Mouse (Mus musculus): ENCODE measurements around the gene Gsto1. TPM values are rescaled to one million over a fixed set of nuclear protein-coding genes. Genes with fewer than 3 reads are reported as not detected.

Gene Gsto1
- total RNA-seq, 1 experiment from 2014 or later: 143 TPM

DNA sequence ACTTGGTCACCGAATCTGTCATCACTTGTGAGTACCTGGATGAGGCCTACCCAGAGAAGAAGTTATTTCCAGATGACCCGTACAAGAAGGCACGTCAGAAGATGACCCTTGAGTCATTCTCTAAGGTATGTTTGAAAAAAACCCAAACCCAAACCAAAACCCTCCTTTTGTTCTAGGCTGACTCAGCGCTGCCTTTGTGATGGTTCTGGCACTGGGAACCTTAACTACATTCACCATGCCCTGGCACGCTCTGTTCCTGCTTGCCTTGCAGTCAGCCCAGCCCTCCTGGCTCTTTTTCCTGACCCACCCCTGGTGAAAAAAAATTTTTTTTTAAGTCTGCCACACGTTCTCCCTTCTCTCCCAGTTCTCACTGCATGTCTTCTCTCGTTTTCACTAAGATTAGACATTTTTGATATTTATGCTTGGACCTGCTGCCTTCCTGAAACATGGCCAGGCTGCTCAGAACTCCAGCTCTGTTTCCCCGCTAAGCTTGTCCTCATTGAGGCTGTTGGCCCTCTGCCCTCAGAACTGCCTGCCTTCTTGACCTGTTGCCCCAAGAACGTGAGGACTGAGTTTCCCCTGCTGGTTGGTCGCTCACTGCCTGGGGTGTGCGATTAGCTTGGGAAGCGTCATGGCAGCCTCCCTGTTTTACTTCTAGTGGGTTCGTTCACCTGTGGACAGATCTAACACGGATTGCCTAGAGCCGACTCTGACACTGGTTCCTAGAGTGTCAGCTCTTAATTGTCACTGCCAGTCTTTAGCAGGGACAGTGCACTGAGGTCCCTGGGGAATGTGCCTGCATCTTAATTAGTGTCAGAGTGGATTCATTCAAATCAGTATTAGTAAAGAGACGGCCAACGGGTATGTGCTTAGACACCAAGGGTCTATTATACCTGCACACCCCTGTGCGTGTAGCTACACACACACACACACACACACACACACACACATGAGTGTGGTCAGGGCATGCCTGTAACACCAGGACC, 3.5 kb downstream of the Gsto1 start:
- DNase-seq: no peak

DNA sequence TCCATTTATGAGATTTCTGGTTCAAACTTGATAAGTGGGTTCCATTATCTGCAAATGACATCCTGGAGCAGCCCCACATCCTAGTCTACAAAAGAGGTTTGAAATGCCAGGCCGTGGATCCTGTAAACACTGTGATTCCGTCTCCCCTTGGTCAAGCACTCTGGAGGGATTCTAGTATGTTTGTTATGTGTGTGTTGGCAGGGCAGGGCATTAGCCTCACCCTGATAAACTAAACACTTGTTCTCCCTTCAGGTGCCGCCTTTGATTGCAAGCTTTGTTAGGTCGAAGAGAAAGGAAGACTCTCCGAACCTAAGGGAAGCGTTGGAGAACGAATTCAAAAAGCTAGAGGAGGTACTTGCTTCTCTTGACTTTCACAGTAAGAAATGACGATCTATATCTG, 4.4 kb downstream of the Gsto1 start:
- no peak for DNase-seq

DNA sequence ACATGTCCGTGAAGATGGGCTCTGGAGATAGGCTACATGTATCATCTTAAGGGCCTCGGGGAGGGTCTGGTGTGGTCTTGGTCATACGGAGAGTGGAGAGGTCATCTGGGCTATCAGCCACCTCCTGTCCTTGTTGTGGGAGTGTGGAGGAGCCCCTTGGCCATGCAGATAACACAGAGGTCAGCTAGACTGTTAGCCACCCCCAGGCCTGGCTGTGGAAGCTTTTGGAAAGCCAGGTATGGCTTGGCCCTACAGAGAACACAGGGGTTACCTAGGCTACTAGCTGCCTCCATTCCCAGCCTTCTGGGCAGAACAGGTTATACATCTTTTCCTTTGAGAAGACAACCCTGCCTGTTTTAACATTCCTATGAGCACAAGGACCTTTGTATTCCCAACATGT, 7.8 kb downstream of the Gsto1 start:
- DNase-seq: no peak

DNA sequence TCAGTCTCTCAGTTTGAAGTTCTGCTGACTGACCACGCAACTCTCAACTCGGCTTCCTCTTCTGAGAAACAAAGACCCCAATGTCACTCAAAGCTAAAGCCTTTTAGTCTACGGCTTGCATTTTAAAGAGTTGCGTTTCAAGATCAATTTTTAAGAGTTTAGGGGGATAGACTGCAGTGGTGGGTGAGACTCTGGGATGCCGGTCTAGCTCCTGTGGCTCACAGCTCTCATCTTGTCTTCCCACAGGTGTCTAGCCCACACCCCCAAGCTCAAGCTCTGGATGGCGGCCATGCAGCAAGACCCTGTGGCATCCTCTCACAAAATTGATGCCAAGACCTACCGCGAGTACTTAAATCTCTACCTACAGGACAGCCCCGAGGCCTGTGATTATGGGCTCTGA, 9.3 kb downstream of the Gsto1 start:
- no peak for DNase-seq

DNA sequence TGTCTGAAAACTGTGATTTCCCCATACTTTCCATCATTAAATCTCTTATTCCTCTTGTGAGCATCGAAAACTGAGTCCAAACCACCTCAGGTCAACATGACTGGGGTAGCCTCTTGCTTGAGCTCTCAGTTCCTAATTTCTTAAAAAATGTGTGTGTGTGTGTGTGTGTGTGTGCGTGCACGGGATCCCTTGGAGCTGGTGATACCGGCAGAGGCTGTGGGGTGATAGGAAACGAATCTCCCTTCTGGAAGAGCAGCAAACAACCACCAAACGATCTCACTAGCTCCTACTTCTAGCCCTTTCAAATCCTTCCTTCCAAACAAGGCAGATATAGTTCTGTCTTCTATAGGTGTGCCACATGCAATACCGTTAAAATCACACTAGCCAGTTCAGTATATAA, 10.0 kb downstream of the Gsto1 start:
- DNase-seq: no peak

DNA sequence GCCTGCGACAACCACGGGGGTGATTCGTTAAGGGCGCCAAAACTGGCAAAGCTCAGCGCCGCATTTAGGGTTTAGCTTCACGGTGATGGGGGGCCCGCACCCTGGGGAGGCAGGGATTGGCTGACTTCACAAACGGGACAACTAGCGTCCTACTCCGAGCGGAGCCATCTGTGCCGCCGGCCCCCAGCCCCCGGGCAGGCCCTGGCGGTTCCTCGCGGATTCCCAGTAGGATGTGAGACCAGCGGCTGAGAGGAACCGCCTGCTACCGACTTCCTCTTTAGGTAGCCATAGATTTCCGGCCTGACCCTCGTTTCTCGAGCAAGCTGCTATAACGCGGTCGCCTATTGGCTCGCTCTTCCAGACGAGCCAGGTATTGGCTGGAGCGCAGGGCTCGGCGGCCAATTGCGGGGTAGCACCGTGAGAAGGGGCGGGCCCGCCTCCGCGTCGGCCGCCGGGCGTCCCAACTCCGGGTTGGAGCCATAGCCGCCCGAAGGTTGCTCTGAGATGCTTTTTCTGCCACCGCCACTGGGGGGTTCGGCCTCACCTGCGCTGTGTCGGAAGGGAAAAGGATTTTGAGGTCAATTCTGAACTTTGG, 10.7 kb downstream of the Gsto1 start, which contains the start of gene Gsto2:
Gene Gsto2 (plus strand): TSS at position 182 of the 595 bp plus-strand sequence.
- DNase-seq: peak; percentile 94

DNA sequence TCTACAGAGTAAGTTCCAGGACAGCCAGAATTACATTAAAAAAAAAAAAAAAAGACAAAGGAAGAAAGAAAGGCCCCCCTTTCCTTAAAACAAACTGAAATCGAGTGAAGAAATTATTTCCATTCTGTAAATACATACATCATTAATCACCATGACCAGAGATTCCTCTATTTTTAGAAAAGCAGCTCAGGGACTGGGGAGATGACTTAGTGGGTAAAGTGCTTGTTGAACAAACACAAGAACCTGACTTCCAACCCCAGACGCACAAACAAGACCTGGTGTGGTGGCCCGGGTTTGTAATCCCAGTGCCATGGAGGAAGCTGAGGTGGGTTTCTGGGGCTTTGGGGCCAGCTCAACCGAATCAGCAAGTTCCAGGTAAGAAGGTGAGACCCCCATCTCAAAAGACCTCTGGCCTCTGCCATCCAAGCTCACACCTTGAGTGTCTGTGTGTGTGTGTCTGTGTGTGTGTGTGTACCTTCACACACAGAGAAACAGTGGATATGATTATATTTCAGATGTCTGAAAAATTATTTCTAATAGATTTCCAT, 12.9 kb downstream of the Gsto1 start:
- no peak for DNase-seq

DNA sequence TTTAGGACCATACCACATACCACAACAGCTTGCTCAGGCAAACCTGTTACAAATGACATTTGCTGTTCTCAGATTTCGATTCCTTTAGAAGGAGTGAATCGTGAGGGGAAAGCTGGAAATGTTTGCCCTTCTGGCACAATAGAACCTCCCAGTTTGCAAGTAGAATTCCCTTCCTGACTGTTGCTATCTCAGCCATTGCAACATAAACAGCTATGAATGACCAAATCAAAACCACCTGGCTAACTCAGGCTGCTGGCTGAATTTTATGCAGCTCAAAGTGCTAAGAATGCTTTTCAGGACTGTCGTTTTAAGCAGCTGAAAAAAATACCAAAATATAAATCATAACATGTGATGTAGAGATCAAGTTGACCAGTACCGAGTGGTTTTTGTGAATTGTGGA, 14.2 kb downstream of the Gsto1 start:
- no peak for DNase-seq

DNA sequence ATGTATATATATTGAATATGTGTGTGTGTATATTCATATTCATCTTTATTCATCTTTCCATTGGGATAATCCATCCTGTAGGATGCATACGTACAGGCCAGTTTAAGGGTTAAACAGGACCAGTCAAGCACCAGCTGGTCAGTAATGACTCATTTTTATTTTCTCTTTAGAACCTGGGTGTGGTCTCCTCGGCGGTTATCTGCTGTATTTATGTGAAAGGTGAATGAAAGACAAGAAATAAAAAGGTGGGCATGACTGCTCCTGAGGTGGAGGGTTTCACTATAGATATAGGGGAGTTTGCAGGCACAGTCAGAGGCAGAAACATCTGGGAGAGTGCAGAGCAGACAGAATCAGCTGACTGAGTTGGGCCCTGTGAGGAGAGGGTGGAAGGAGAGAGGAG, 14.7 kb downstream of the Gsto1 start:
- no peak for DNase-seq

DNA sequence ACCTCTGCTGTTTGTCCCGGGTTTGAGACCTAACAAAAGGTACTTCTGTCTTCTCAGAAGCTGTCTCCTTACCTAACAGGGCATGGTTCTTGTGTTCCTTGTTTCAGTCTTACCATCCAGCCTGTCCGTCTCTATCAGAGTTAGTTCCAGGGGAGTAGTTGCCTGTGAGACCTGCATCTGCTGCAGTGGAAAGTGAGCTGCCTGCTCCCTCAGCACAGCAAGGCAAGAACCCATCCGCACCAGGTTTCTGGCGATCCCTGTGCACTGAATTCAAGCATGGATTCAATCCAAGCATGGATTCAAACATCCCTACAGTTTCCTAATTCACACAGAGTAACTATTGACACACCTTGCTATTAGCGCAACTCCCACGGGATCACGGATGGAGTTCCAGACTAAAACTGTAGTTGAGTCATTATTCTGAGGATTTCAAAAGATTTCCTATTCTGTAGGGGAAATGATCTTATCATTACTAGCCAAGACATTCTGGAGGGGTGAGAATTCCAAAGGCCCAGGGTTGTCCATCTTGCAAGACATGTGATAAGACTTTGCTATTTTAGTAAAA, 15.4 kb downstream of the Gsto1 start:
- DNase-seq: no peak

DNA sequence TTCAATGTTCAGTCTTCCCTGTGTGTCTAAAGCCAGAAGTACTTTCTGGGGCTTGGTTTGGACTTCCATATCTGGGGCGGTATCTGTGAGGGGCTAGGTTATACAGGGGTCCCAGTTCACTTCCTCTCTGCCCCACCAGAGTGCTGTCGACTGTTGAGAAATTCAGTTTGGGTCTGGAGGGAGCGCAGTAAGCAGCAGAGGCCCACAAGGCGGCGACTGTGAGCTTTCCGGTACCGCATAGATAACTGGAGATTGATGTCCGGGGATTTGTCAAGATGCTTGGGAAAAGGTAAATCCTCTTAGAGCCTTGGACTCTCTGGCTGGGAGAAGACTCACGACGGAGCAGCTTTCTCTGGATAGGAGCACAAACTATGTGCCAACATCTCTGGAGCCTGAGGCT, 16.7 kb downstream of the Gsto1 start:
- no peak for DNase-seq

DNA sequence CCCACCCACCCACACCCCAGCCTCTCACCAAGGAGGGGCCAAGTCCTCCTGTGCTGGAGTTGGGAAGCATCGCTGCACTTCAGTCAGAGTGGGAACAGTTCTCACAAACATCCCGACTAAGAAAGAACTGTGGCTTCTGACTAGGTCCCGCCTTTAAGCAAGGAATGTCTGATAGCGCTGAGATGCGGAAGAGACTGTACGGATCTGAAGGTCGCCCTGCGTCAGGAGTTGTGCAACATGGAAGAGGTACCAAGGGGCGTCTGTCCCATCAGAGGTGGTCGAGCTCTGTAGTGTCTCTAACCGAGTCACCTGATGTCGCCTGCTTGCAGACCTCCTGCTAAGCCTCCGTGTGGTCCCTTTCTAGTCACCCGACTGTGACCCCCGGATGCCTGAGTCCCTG, 21.5 kb downstream of the Gsto1 start:
- no peak for DNase-seq

DNA sequence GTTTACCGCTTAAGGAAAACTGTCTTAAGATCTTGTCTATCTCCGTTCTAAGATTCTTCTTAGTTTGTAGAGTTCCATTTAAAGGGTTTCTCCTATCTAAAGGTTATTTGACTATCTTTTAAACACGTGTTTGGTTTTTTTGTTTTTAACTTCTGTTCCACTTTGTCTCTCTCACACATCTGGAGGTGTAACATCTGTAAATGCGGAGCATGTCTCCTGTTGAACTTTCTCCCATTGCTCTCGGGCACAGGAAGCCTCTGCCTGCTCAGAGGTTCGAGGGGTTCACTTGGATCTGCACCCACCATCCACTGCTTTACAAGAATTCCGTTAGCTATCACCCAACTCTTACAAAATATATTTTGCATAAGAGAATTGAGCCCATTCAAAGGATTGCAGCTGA, 26.8 kb downstream of the Gsto1 start:
- no peak for DNase-seq

DNA sequence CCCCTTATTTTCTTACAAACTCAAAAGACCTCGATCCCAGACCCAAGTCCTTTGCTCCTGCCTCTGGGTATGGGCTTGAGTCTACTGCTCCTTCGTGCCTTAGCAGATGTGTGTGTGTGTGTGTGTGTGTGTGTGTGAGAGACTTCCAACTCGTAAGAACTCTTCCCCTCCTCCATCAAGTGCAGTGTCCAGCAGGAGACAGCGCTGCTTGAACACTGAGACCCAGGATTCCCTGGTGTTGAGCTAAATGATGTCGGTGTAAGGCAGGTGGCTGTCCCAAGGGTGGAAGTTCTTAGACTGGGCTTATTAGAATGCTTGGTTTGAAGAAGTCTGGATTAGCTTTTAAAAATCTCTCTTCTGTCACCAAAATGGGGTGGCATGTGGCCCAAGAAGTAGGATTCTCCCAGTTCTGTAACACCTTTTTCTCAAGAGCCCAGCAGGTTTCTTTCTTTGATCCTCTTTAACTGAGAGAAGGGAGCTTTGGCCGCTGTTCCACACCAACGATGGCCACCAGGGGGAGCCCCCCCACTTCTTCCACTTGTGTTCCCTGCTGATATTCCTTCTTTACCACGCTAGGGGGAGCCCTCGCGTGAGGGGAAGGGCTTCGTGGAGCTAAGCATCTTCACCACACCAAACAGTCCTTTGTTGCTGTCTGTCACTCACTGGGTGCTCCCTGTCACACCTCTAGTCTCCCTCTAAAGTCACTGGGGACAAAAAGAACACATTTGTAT, 27.5 kb downstream of the Gsto1 start:
- peak; percentile 84 for DNase-seq

DNA sequence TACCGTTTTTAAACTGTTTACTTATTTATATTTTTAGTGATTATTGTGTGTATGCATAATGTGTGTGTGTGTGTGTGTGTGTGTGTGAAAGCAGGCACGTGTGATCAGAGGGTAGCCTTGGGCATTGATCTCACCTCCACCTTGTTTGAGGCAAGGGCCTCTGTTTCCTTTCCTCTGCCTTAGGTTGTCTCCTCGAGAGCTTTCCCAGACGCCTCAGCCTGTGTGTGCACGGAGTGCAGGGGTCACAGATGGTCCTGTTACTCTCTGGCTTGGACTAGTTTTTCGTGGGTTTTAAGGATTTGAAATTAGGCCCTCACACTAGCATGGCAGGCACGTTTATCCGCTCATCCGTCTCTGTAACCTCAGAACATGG, 28.1 kb downstream of the Gsto1 start:
- no peak for DNase-seq

DNA sequence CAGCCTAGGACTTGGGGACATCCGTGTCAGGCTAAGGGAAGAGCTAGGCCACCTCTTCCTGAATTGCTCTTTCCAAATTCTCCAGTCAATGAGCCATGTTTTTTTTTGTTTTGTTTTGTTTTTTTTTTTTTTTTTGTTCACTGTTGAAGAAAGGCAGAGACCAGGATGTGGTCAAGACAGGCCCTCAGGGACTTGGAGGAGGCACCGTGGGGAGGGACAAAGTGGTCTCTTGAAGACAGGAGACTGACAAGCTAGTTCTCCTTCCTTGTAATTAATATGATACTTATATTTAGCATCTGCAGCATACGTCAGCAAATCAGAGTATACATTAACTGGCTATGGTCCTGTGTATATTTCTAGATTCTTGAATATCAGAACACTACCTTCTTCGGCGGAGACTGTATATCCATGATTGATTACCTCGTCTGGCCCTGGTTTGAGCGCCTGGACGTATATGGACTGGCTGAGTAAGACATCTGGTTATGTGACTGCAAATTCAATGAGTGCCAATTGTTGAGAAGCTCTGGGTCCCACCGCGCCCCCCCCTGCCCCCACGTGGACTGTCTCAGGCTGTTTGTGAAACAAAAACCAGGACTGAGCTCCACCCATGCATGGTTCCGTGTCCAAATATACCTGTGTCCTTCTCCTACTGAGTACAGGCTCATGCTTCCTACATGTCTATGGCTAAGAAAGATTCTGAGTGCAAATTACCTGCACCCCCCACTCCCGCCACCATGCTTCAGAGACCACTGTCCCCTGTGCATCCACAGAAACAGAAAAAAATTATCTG, 29.7 kb downstream of the Gsto1 start:
- DNase-seq: no peak

DNA sequence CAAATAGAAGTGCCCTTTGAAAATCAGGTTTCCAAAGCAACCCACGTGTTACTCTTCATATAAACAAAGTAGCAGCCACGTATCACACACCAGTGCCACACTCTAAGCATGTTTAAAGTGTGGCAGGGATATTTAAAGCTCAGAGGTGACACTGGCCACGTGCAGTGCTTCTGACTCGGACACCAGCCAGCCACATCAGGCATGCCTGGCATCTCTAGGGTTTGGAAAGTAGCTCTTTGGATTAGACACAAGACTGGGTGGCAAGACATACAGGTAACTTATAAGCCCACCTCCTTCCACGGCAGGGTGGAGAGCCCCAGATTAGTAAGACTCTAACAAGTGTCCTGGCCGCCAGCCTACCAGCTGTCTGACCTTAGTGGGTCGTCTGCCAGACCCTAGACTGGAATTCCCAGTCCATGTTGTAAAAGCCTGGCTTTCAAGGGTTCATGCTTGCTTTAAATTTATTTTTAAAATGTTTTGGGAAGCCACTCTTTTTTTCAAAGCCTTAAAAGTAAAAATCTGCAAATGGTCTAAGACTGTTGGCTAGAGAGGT, 30.5 kb downstream of the Gsto1 start:
- DNase-seq: no peak

DNA sequence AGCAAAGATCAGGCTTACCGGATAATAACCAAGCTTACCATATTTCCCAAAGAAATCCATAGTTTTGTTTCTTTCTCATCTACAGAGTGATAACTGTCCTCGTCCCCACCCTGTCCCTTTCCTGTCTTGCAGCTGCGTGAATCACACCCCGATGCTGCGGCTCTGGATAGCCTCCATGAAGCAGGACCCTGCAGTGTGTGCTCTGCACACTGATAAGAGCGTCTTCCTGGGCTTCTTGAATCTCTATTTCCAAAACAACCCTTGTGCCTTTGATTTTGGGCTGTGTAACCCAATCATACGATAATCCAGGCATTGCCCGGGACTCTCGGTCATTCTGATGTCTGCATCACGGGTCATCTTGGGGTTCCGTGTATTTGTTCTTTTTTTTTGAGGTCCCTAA, 31.1 kb downstream of the Gsto1 start:
- DNase-seq: no peak

DNA sequence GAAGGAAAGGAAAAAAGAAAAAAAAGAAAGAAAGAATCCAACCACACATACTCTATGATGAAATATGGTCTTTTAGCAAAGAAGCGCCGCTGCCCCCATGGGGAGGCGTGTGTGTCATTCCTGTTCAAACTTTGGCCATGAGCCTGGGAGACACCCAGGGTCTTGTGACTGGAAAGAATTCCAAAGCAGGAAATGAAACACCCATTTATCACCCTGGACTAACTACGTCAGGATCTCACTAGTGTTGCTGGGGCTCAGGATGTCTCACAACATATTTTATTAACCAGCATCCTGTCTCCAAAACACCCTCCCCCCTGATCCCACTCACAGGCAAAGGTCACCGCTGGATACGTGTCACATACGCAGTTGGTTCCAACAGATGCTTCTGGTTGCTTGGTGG, 31.8 kb downstream of the Gsto1 start:
- no peak for DNase-seq

DNA sequence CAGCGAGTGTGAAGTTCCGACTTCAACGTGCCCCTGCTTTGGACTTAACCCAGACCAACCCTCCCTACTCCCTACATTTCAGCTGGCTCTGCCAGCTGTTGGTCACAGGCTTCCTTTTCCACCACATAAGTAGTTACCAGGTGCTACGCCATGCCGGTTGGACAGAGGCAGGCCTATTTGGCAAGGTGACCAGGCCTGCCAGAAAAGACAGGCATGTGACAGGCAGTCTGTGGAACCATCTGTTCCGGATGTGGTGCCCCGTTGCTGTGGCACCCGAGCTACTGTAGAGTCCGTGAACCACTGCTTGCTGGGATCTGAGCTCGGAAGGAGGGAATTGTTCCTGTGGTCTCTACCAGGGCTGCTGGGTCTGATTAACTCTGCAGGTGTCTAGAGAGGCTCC, 32.6 kb downstream of the Gsto1 start:
- no peak for DNase-seq

DNA sequence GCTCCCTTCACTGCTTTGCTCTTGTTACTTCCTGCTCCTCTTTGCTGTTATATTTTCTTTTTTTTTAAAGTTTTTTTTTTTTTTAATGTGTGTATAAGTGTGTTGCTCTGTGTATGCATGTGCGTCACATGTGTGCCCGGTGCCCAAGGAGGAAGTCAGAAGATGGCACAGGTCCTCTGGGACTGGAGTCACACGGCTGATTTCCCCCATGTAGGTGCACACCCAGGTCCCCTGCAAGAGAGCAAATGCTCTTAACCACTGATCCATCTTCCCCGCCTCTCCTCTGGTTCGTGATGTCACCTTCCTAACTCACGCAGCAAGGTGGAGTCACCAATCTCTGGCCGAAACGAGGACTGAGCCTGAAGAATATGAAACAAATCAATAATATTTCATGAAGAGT, 33.3 kb downstream of the Gsto1 start:
- no peak for DNase-seq

Data from adrenal gland, postnatal 25 days (tissue).